Comparison of ENCODE assay signal across 14 mouse cellular contexts in the genomic region with DNA sequence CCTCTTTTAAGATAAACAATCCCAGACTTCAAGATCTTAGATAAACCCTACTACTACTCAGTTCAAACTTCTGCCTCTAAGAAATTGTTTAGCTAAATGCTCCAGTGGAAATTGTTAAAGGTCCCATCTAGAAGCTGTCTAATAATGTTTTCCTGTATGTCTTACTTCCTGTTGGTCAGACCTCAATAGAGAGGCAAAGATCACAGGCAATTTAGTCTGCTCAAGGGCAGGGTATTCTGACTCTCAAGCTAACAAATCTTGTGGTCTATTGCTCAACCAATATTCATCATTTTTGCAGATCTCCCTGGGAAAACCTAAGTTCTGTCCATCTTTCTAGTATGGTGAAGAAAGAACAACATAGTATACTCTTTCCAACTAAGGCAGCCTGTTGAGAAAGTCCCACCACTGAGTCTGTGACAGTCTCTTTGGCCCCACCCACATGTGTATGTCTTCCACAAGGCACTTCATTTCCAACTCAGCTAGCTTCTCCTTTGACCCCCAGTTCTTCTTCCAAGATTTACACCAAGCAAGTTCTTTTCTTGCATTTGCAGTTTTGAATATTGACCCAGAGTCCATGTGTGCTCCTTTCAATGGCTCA.
"Had no signal": no experiment of that assay in that cellular context is flagged by ENCODE, and none has a peak within 500 bp of the region (broad histone marks: within the 10 kb centered on the region; RNA-seq: fewer than 3 reads in every experiment).

No protein-coding gene starts in this region.

- ATAC-seq: intestine, postnatal 0 days; liver, postnatal 0 days; midbrain, embryonic 13.5 days had no signal

- H3K4me1 ChIP-seq: limb, embryonic 12.5 days; limb, embryonic 15.5 days; midbrain, embryonic 13.5 days had no signal

- H3K36me3 ChIP-seq: limb, embryonic 12.5 days; limb, embryonic 15.5 days; midbrain, embryonic 13.5 days had no signal

- H3K9ac ChIP-seq: limb, embryonic 12.5 days; limb, embryonic 15.5 days; liver, embryonic 14.5 days; liver, postnatal 0 days; midbrain, embryonic 13.5 days had no signal

- H3K9me3 ChIP-seq: limb, embryonic 12.5 days; limb, embryonic 15.5 days; midbrain, embryonic 13.5 days had no signal

- H3K4me2 ChIP-seq: limb, embryonic 12.5 days; limb, embryonic 15.5 days; liver, embryonic 11.5 days; midbrain, embryonic 13.5 days had no signal

- H3K27me3 ChIP-seq: limb, embryonic 12.5 days; limb, embryonic 15.5 days; midbrain, embryonic 13.5 days had no signal

- H3K27ac ChIP-seq: kidney, postnatal 0 days; limb, embryonic 12.5 days; limb, embryonic 15.5 days; liver, embryonic 14.5 days; midbrain, embryonic 13.5 days had no signal

- H3K4me3 ChIP-seq: limb, embryonic 12.5 days; limb, embryonic 15.5 days; midbrain, embryonic 13.5 days had no signal

- DNase-seq: kidney, adult 2 months; kidney, postnatal 25 days; left cerebral cortex, postnatal 4 days; liver, postnatal 0 days; lung, postnatal 14 days; thymus, adult 18-20 months; thymus, postnatal 36 days had no signal
